In the genomic region with DNA sequence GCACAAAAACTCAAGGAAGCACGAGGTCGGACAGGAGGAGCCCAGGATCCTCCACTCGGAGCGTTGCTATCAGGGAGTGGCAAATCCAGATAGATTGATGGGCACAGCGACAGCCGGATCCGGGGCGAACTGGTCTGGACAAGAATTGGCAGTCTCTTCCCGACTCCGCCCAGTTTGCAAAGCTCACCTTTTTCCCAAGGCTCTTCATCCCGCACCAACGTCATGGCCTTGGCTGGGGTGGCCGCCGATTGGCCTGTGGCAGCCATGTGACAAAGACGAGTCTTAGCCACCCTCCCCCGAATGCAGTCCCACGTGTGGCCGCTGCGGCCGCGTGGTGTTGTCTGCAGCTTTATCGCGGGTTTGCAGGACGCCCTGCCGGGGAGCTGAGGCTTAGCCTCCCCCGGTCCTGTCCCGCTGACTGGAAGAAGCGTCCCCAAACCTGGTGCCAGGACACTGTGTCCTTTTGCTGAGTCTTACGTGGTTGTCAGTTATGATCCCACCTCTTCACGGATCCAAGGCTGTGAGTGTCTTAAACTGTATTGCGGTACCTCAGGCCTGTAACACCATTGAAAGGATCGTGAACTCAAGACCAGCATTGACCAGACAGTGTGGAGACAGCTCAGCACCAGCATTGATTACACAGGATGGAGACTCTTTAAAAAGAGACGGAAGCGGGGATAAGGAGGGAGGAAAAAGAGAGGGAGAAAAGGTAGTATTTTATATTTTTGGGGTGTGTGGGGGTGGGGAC, we compare ENCODE assay signal across 8 mouse cellular contexts. TPM values are rescaled to one million over a fixed set of nuclear protein-coding genes. Genes with fewer than 3 reads are reported as not detected.
DNase-seq lines count a peak whose midpoint lies in the region; ATAC-seq and TF ChIP-seq lines count a peak whose summit lies in the region.

No protein-coding gene starts in this region.

- peak; percentile 77 for TF ChIP-seq CTCF in gastrocnemius, adult 2 months (IDR thresholded peaks at IDR 0.05)
- peak; percentile 88 for TF ChIP-seq CTCF in hindbrain, postnatal 0 days (IDR thresholded peaks at IDR 0.05; ENCODE audit: low read depth)

- ATAC-seq in activated CD4-positive, CD25-positive, alpha-beta regulatory T cell, adult 4 months: peak; percentile 100
- peak; percentile 99 for ATAC-seq in common myeloid progenitor, adult 5-6 weeks (replicated peaks; ENCODE audit: low read depth, poor library complexity, severe bottlenecking)
- ATAC-seq in hindbrain, postnatal 0 days: peak; percentile 99
- peak; percentile 99 for ATAC-seq in megakaryocyte progenitor cell, adult 5-6 weeks (replicated peaks; ENCODE audit: poor library complexity)

- no peaks in the 10 kb centered on the region for H3K9me3 ChIP-seq in hindbrain, postnatal 0 days (ENCODE audit: low read length)

- H3K4me1 ChIP-seq in hindbrain, postnatal 0 days (ENCODE audit: insufficient read depth, low read length): peaks cover 12% of the 10 kb centered on the region

- WGBS in hindbrain, postnatal 0 days: 3% methylated on average over 34 of the region's 34 CpGs

- H3K4me3 ChIP-seq in gastrocnemius, adult 2 months: peak overlapping the region; percentile 73
- peak overlapping the region; percentile 39 for H3K4me3 ChIP-seq in hindbrain, postnatal 0 days (ENCODE audit: low read length)

- peak overlapping the region; percentile 70 for H3K4me2 ChIP-seq in hindbrain, postnatal 0 days (ENCODE audit: low read depth, low read length)

- intact Hi-C loops in gastrocnemius, adult 2 months (cut with DNase I): loop anchor here (2.0 kb wide), 1 partner anchor 21 kb away; no protein-coding TSS in a partner anchor

- no peaks in the 10 kb centered on the region for H3K36me3 ChIP-seq in hindbrain, postnatal 0 days (ENCODE audit: insufficient read depth, low read length)

- peak overlapping the region; percentile 94 for H3K27ac ChIP-seq in gastrocnemius, adult 2 months
- peak overlapping the region; percentile 95 for H3K27ac ChIP-seq in hindbrain, postnatal 0 days

- H3K27me3 ChIP-seq in hindbrain, postnatal 0 days (ENCODE audit: insufficient read depth, low read length): no peaks in the 10 kb centered on the region

- peak; percentile 98 for DNase-seq in gastrocnemius, adult 2 months
- peak; percentile 97 for DNase-seq in hindbrain, postnatal 0 days (ENCODE audit: low spot score)
- DNase-seq in left cerebral cortex, adult 9 months (ENCODE audit: low spot score in 2 of 2): peak; percentile 86 to 94
- peak; percentile 92 for DNase-seq in right cerebral cortex, postnatal 14 days
- peak; percentile 86 to 95 for DNase-seq in urinary bladder, postnatal 36 days (ENCODE audit: low spot score in 2 of 2)

- H3K9ac ChIP-seq in hindbrain, postnatal 0 days (replicated peaks; ENCODE audit: low read length): peak overlapping the region; percentile 66

RNA-seq across cellular contexts. Expression of a gene that starts 19.3 kb away (rescaled TPM):
- polyA plus RNA-seq in activated CD4-positive, CD25-positive, alpha-beta regulatory T cell, adult 4 months (2017; shearing (Covaris generic)): 10 to 100 TPM; 53.0 to 53.8 TPM
- total RNA-seq in common myeloid progenitor, adult 5-6 weeks (2017): 110 and 124 TPM in 2 replicates
- 10 to 100 TPM; 49.5 to 56.7 TPM for total RNA-seq in gastrocnemius, adult 2 months (2021)
- 59.3 and 78.2 TPM in 2 replicates for total RNA-seq in hindbrain, postnatal 0 days (2014; rRNA removed)
- 64.0 and 67.7 TPM in 2 replicates for polyA plus RNA-seq in hindbrain, postnatal 0 days (2015; fragmentation: Nextera tagmentation; extraction: Ambion mirVana)
- 90.4 and 94.9 TPM in 2 replicates for total RNA-seq in megakaryocyte progenitor cell, adult 5-6 weeks (2015)
- 74.5 and 89.7 TPM in 2 replicates for total RNA-seq in megakaryocyte progenitor cell, adult 5-6 weeks (2017)

RNA-seq across cellular contexts. Expression of a gene that starts 37.9 kb away (rescaled TPM):
- not detected for polyA plus RNA-seq in activated CD4-positive, CD25-positive, alpha-beta regulatory T cell, adult 4 months (2017; shearing (Covaris generic))
- total RNA-seq in common myeloid progenitor, adult 5-6 weeks (2017): not detected in 2 replicates
- total RNA-seq in gastrocnemius, adult 2 months (2021): 1 to 10 TPM; 2.1 to 2.3 TPM
- total RNA-seq in hindbrain, postnatal 0 days (2014; rRNA removed): 0.84 and 2.5 TPM in 2 replicates
- 1.0 and 1.5 TPM in 2 replicates for polyA plus RNA-seq in hindbrain, postnatal 0 days (2015; fragmentation: Nextera tagmentation; extraction: Ambion mirVana)
- not detected in 2 replicates for total RNA-seq in megakaryocyte progenitor cell, adult 5-6 weeks (2015)
- not detected in 2 replicates for total RNA-seq in megakaryocyte progenitor cell, adult 5-6 weeks (2017)

RNA-seq across cellular contexts. Expression of a gene that starts 56.9 kb away (rescaled TPM):
- polyA plus RNA-seq in activated CD4-positive, CD25-positive, alpha-beta regulatory T cell, adult 4 months (2017; shearing (Covaris generic)): not detected
- not detected in 2 replicates for total RNA-seq in common myeloid progenitor, adult 5-6 weeks (2017)
- total RNA-seq in gastrocnemius, adult 2 months (2021): not detected
- not detected in 2 replicates for total RNA-seq in hindbrain, postnatal 0 days (2014; rRNA removed)
- not detected in 2 replicates for polyA plus RNA-seq in hindbrain, postnatal 0 days (2015; fragmentation: Nextera tagmentation; extraction: Ambion mirVana)
- not detected in 2 replicates for total RNA-seq in megakaryocyte progenitor cell, adult 5-6 weeks (2015)
- total RNA-seq in megakaryocyte progenitor cell, adult 5-6 weeks (2017): not detected in 2 replicates

Comparison
In these comparisons a context has a peak if more than half of its experiments do, and no peak if none do; other contexts are left out.
1. Peak in every context shown above with its lines: DNase-seq, ATAC-seq, H3K4me3 ChIP-seq and H3K27ac ChIP-seq.